Mouse (Mus musculus): ENCODE data around the gene Vmn1r129. TPM values are rescaled to one million over a fixed set of nuclear protein-coding genes. Genes with fewer than 3 reads are reported as not detected.
"Not testable (repeated sequence)": the region's sequence is repeated elsewhere in the genome, so short reads cannot be mapped to it uniquely, and the experiment has no call there.

The Vmn1r129 gene
- not detected in 2 replicates for polyA plus RNA-seq (2015; fragmentation: Nextera tagmentation; extraction: Ambion mirVana)

GRCm38 (mm10) chr7:21361191-21361590, at the start of gene Vmn1r129:
Gene Vmn1r129, minus strand, starts transcription at chr7:21361291.
- H3K4me2 ChIP-seq (ENCODE audit: low read depth, low read length); H3K36me3 ChIP-seq (ENCODE audit: control insufficient read depth, insufficient read depth, low read length); H3K9ac ChIP-seq (ENCODE audit: low read depth, low read length); H3K9me3 ChIP-seq (ENCODE audit: control insufficient read depth, low read length); H3K4me1 ChIP-seq (ENCODE audit: control insufficient read depth, insufficient read depth, low read length); H3K4me3 ChIP-seq (ENCODE audit: low read length); ATAC-seq; H3K27ac ChIP-seq (ENCODE audit: low read length); H3K27me3 ChIP-seq (replicated peaks; ENCODE audit: control insufficient read depth, insufficient read depth, low read length): not testable (repeated sequence)
- WGBS: no CpG with 5 or more reads among the region's 1 CpGs

DNA sequence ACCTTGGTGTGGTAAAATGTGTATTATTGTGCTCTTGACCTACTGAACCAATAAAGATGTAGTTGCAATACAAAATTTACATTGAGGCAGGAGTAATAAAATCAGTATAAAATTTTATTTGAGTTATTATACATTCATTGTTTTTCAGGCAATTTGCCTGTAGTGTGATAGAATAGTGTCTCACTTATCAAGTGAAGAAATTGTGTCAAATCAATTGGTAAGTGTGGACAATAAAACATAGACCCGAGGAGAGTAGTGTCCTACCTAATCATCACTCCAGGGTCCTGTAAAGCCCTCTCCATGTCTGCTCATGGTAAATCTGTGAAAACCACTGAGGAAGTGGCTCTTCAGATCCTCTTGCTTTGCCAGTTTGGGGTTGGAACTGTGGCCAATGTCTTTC, 12.0 kb downstream of the Vmn1r129 start, which contains the start of gene Vmn1r128:
Gene Vmn1r128 (plus strand): TSS at position 301 of the 400 bp plus-strand sequence.
- H3K27me3 ChIP-seq (replicated peaks; ENCODE audit: control insufficient read depth, insufficient read depth, low read length); H3K9me3 ChIP-seq (ENCODE audit: control insufficient read depth, low read length); H3K36me3 ChIP-seq (ENCODE audit: control insufficient read depth, insufficient read depth, low read length); H3K9ac ChIP-seq (ENCODE audit: low read depth, low read length); H3K4me1 ChIP-seq (ENCODE audit: control insufficient read depth, insufficient read depth, low read length); H3K27ac ChIP-seq (ENCODE audit: low read length); H3K4me3 ChIP-seq (ENCODE audit: low read length); ATAC-seq; H3K4me2 ChIP-seq (ENCODE audit: low read depth, low read length): not testable (repeated sequence)
- 74% methylated on average over 1 of the region's 1 CpGs for WGBS

DNA sequence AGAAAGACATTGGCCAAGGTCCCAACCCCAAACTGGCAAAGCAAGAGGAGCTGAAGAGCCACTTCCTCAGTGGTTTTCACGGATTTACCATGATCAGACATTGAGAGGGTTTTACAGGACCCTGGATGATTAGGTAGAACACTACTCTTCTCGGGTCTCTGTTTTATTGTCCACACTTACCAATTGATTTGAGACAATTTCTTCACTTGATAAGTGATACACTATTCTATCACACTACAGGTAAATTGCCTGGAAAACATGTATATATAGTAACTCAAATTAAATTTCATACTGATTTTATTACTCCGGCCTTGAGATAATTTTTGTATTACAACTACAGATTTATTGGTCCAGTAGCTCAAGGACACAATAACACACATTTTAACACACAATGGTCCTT, 41.3 kb downstream of the Vmn1r129 start, which contains the start of gene Vmn1r127:
Gene Vmn1r127 (minus strand): TSS at position 101 of the 400 bp plus-strand sequence.
- WGBS: no CpG with 5 or more reads among the region's 3 CpGs
- not testable (repeated sequence) for H3K9ac ChIP-seq (ENCODE audit: low read depth, low read length); H3K27ac ChIP-seq (ENCODE audit: low read length); H3K4me3 ChIP-seq (ENCODE audit: low read length); ATAC-seq; H3K4me2 ChIP-seq (ENCODE audit: low read depth, low read length); H3K9me3 ChIP-seq (ENCODE audit: control insufficient read depth, low read length); H3K4me1 ChIP-seq (ENCODE audit: control insufficient read depth, insufficient read depth, low read length); H3K36me3 ChIP-seq (ENCODE audit: control insufficient read depth, insufficient read depth, low read length); H3K27me3 ChIP-seq (replicated peaks; ENCODE audit: control insufficient read depth, insufficient read depth, low read length)

Other genes starting within 250 kb of the Vmn1r129 start
- not detected in 2 replicates for gene Vmn1r122, start 227.2 kb downstream of the Vmn1r129 start, polyA plus RNA-seq (2015; fragmentation: Nextera tagmentation; extraction: Ambion mirVana)
- gene Vmn1r123, start 199.1 kb downstream of the Vmn1r129 start, polyA plus RNA-seq (2015; fragmentation: Nextera tagmentation; extraction: Ambion mirVana): not detected in 2 replicates
- gene Gm5157, start 170.9 kb downstream of the Vmn1r129 start, polyA plus RNA-seq (2015; fragmentation: Nextera tagmentation; extraction: Ambion mirVana): not detected in 2 replicates
- not detected in 2 replicates for gene Vmn1r124, start 100.7 kb downstream of the Vmn1r129 start, polyA plus RNA-seq (2015; fragmentation: Nextera tagmentation; extraction: Ambion mirVana)
- not detected in 2 replicates for gene Vmn1r125, start 89.1 kb downstream of the Vmn1r129 start, polyA plus RNA-seq (2015; fragmentation: Nextera tagmentation; extraction: Ambion mirVana)
- not detected in 2 replicates for gene Vmn1r126, start 59.8 kb downstream of the Vmn1r129 start, polyA plus RNA-seq (2015; fragmentation: Nextera tagmentation; extraction: Ambion mirVana)
- gene Vmn1r127, start 41.4 kb downstream of the Vmn1r129 start, polyA plus RNA-seq (2015; fragmentation: Nextera tagmentation; extraction: Ambion mirVana): not detected in 2 replicates
- not detected in 2 replicates for gene Vmn1r128, start 11.9 kb downstream of the Vmn1r129 start, polyA plus RNA-seq (2015; fragmentation: Nextera tagmentation; extraction: Ambion mirVana)
- not detected in 2 replicates for gene Gm6882, start 71.5 kb upstream of the Vmn1r129 start, polyA plus RNA-seq (2015; fragmentation: Nextera tagmentation; extraction: Ambion mirVana)
- gene Vmn1r130, start 150.5 kb upstream of the Vmn1r129 start, polyA plus RNA-seq (2015; fragmentation: Nextera tagmentation; extraction: Ambion mirVana): not detected in 2 replicates
- gene Vmn1r131, start 184.8 kb upstream of the Vmn1r129 start, polyA plus RNA-seq (2015; fragmentation: Nextera tagmentation; extraction: Ambion mirVana): not detected in 2 replicates